Mouse (Mus musculus): ENCODE results near the gene Khdc4.
A peak's percentile ranks its signal among the peaks of the same experiment; 100 is the strongest.

Khdc4 gene

GRCm38 (mm10) chr3:88684980-88685941 lies at the start of gene Khdc4:
Khdc4 (plus strand) TSS chr3:88685803.
- peak; percentile 96 for DNase-seq (ENCODE audit: low read depth, low spot score)

- no peak for DNase-seq (ENCODE audit: low read depth, low spot score)
Measured at GRCm38 (mm10) chr3:88636555-88636986, 49.0 kb upstream of the Khdc4 start.

- no peak for DNase-seq (ENCODE audit: low read depth, low spot score)
Measured at GRCm38 (mm10) chr3:88637134-88637533, 48.5 kb upstream of the Khdc4 start.

- no peak for DNase-seq (ENCODE audit: low read depth, low spot score)
Measured at GRCm38 (mm10) chr3:88639239-88639638, 46.4 kb upstream of the Khdc4 start.

GRCm38 (mm10) chr3:88640676-88641075 lies 44.9 kb upstream of the Khdc4 start:
- DNase-seq (ENCODE audit: low read depth, low spot score): peak; percentile 49

GRCm38 (mm10) chr3:88643078-88643477 lies 42.5 kb upstream of the Khdc4 start:
- no peak for DNase-seq (ENCODE audit: low read depth, low spot score)

GRCm38 (mm10) chr3:88645937-88646336 lies 39.7 kb upstream of the Khdc4 start:
- no peak for DNase-seq (ENCODE audit: low read depth, low spot score)

GRCm38 (mm10) chr3:88646426-88646995 lies 39.1 kb upstream of the Khdc4 start:
- DNase-seq (ENCODE audit: low read depth, low spot score): no peak

GRCm38 (mm10) chr3:88647076-88647475 lies 38.5 kb upstream of the Khdc4 start:
- no peak for DNase-seq (ENCODE audit: low read depth, low spot score)

- no peak for DNase-seq (ENCODE audit: low read depth, low spot score)
Measured at GRCm38 (mm10) chr3:88647779-88648413, 37.7 kb upstream of the Khdc4 start.

GRCm38 (mm10) chr3:88648452-88649168 lies 37.0 kb upstream of the Khdc4 start:
- no peak for DNase-seq (ENCODE audit: low read depth, low spot score)

- DNase-seq (ENCODE audit: low read depth, low spot score): no peak
Measured at GRCm38 (mm10) chr3:88649186-88649585, 36.4 kb upstream of the Khdc4 start.

- no peak for DNase-seq (ENCODE audit: low read depth, low spot score)
Measured at GRCm38 (mm10) chr3:88649967-88650366, 35.6 kb upstream of the Khdc4 start.

GRCm38 (mm10) chr3:88650713-88651504 lies 34.7 kb upstream of the Khdc4 start:
- no peak for DNase-seq (ENCODE audit: low read depth, low spot score)

- no peak for DNase-seq (ENCODE audit: low read depth, low spot score)
Measured at GRCm38 (mm10) chr3:88651669-88652618, 33.7 kb upstream of the Khdc4 start.

GRCm38 (mm10) chr3:88652846-88653515 lies 32.6 kb upstream of the Khdc4 start, which contains the start of gene Rxfp4:
Rxfp4 (minus strand) TSS chr3:88653142.
- no peak for DNase-seq (ENCODE audit: low read depth, low spot score)

- DNase-seq (ENCODE audit: low read depth, low spot score): no peak
Measured at GRCm38 (mm10) chr3:88653516-88654370, 31.9 kb upstream of the Khdc4 start.

- no peak for DNase-seq (ENCODE audit: low read depth, low spot score)
Measured at GRCm38 (mm10) chr3:88654621-88655020, 31.0 kb upstream of the Khdc4 start.

All from retina, postnatal 7 days (tissue).